Mouse (Mus musculus): ENCODE measurements around the gene Mmd2.

The Mmd2 gene

DNA sequence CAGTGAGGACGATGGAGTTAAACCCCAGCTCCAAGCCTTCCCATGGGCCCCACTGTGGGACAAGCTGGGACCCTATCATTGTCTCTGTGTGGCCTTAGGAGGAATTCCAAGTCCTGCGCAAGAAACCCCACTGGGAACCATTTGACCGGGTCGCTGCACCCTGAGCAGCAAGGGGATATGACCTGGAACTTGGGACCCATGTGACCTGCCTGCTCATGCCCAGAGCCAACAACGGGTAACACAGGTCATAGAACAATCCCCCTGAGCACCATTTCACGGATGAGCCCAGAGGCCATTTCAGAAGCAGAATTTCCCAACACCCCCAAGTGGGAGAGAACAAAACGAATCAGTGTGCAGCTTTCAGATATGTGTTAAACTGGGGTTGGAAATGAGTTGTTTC, 4.2 kb downstream of the Mmd2 start:
- DNase-seq: no peak

DNA sequence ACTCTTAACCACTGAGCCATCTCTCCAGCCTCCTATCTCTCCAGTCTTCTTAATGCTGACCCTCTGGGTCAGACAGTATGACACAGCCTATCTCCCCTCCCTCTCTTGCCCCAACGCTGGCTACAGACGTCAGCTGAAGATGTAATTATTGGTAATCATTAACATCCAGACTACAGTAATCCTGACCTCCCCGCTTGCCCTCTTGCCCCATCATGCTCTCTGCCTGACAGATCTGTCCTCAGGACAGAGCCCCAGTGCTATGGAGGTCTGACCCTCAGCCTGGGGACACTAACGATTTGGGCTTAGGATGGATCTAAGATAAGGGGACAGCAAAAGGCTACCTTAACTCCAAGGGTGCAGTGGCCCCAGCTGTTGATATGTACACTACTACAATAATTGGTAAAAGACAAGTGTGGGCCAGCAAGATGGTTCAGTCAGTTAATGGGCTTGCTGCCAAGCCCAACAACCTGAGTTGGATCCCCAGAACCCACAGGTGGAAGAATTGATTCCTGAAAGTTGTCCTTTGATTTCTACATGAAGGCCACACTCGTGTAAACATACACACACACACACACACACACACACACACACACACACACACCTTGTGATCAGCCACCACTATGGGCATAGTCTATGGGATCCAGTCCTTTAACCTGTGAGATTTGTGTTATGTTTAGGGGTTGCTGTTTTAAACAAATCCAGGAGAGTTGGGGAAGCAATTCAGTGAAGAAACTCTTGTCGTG, 10.8 kb downstream of the Mmd2 start:
- no peak for DNase-seq

- no peak for DNase-seq
Measured at GRCm38 (mm10) chr5:142596723-142597122, 11.9 kb downstream of the Mmd2 start.

GRCm38 (mm10) chr5:142595698-142596097, 12.9 kb downstream of the Mmd2 start:
- peak; percentile 38 for DNase-seq

DNA sequence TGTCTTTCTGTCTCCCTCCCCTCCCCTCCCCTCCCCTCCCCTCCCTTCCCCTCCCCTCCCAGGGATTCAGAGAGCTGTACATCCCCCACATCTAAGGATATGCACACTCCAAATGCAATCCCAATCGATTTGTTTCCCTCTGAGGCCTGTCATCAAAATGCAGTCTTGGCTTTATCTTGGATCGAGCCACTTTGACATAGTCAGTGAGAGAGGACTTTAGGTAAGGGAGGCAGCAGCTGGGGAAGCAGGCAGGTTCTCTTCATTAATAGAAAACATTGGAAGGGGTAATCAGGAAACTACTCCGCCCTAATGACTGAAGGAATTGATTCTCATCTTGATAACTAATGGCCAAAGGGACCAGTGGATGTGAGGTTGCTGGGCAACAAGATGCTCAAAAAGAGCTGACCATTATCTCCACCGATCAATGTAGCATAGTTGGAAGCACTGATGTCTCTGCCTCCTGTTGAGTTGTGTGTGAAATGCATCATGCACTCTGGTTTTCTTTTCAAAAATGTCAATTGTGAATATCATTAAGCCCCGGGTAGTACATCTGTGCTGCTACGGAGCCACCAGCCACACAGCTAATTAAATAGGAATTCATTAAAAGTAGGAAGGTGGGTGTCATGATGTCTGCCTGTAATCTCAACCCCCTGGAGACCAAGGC, 17.5 kb downstream of the Mmd2 start:
- DNase-seq: no peak

GRCm38 (mm10) chr5:142583616-142584126, 24.9 kb downstream of the Mmd2 start:
- DNase-seq: peak; percentile 58

GRCm38 (mm10) chr5:142581517-142581916, 27.1 kb downstream of the Mmd2 start:
- peak; percentile 62 for DNase-seq

GRCm38 (mm10) chr5:142578192-142578591, 30.4 kb downstream of the Mmd2 start:
- DNase-seq: no peak

DNA sequence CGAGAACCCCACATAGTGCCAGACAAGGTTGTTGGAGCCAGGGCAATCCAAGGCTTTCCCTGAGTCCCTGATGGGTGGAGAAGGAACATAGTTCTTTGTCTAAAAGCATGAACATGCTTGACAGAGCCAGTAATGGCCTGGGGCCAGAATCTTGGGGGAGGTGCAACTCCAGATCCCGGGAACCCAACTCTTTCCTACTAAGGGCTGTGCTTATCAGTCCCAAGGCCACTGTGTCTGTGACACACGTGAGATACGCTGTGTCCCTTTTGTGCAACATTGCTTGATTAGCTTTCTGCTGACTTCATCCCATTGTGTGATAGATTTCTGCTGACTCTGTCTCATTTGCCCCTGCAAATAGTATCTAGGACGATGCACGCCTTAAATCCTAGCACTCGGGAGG, 31.8 kb downstream of the Mmd2 start:
- DNase-seq: no peak

DNA sequence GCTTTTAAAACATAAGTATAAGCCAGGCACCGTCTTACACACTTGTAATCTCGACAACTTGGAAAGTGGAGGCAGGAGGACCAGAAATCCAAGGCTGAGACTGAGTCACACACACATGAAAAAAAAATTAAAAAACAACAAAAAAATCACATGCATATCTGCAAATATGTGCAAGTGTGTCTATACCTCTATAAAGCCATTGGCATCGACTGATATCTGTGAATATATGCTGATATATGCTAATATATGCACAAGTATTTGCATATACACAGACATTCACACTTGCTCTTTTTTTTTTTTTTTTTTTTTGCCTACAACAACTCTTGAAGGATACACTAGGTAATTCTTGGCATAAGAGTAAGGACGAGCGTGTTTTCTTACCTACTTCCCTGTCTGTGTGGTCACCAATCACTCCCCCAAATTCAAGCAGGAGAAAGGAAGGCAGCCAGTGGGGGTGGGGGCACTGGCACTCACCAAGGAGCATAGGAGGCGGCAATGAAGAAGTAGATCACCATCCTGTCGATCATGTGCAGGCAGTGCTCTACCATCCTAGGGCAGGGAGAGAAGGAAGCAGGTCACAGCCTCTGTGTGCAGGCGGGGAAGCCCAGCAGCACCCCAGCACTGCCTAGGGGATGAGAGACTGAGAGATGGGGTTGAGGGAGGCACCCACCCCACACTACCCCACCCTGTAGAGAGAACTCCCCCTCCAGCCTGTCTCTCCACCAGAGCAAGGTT, 34.1 kb downstream of the Mmd2 start:
- DNase-seq: no peak

- no peak for DNase-seq
Measured at GRCm38 (mm10) chr5:142564606-142565005, 44.0 kb downstream of the Mmd2 start.

GRCm38 (mm10) chr5:142560261-142560660, 48.3 kb downstream of the Mmd2 start:
- no peak for DNase-seq

DNA sequence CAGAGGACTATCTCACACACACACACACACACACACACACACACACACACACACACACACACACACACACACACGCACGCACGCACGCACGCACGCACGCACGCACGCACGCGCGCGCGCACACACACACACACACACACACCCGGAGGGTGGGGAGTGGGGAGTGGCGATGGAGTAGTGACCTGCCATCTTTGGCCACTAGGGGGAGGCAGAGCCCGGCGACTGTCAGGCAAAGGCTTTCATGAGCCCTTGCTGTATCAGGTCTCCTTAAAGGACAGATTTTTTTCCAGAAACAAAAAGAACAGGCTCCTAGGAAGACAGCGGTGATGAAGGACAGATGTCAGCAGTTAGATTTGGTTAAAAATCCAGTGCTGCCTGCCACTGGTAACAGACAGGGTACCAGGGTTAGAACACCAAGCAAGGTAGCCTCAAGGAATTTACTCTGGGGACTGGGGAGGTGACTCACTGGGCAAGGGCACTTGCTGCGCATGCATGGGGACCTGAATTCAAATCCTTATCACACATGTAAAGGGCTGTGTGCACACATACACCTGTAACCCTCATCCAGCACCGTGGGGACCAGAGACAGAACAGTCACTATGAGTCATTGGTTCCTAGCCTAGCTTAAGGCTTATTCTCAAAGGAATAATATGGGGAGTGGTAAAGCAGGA, 51.1 kb downstream of the Mmd2 start:
- peak; percentile 92 for DNase-seq

GRCm38 (mm10) chr5:142556721-142557120, 51.9 kb downstream of the Mmd2 start:
- DNase-seq: no peak

DNA sequence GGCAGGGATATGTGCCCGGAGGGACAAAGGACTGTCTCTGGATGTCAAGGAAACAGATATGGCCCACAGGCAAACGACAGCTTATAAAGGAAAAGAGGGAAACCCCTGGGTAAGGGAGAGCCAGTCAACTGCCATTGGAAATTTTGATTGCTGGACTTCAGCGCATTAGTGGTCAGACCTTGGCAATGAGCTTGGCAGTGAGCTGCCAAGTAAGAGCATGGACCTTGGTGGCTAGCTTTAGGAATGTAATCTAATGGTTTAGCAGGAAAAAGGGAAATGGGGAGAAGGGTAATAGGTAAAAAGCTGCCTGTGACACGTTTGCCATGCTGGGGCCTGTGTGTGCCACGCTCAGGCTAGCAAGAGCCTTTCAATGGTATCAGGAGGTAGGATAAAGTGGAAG, 52.7 kb downstream of the Mmd2 start:
- no peak for DNase-seq

DNA sequence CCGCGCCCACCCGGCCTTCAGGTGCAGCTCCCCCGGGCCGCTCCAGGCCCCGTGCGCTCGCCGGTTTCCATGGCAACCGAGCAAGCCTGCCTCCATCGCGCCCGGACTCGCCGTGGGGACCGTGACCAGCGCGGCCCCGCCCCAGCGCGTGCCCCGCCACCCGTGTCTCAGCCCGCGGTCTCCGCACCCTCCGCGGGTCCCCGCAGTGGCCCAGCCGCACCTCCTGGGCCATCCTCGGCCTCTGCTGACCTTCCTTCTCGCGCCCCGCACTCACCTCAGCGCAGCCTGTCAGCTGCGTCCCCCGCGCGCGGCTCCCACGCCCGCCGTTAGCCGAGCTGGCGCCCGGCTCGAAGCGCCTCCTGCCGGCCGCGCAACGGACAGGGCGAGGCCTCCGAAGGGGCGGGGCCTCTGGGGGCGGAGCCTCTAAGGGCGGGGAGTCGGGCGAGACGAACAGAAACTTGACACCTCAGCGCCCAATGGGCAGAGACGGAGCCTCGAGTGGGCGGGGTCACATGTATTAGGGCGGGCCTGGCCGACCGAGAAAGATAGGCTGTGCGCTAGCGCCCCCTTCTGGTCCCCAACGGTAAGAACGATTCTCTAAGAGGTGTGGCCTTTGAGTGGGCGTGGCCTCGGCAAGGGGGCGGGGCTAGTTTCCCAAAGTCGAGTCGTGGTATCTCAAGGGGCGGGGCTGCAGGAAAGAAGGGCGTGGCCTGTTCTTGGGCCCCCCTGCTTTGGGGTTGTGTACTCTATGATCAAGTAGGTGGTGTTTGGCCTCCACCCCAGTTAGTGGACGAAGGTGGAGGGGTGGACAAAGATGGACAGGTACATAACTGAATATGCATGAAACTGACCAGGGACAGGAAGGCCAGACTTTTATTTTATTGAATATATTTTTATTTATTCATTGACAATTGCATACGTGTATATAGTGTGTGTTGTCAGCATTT, 57.6 kb downstream of the Mmd2 start, which contains the start of gene Radil:
Gene Radil (minus strand): TSS at position 393 of the 947 bp plus-strand sequence.
- peak; percentile 99 for DNase-seq

GRCm38 (mm10) chr5:142549961-142550705, 58.5 kb downstream of the Mmd2 start:
- peak; percentile 45 for DNase-seq

GRCm38 (mm10) chr5:142549441-142549840, 59.2 kb downstream of the Mmd2 start:
- no peak for DNase-seq

GRCm38 (mm10) chr5:142547066-142547465, 61.5 kb downstream of the Mmd2 start:
- no peak for DNase-seq

DNA sequence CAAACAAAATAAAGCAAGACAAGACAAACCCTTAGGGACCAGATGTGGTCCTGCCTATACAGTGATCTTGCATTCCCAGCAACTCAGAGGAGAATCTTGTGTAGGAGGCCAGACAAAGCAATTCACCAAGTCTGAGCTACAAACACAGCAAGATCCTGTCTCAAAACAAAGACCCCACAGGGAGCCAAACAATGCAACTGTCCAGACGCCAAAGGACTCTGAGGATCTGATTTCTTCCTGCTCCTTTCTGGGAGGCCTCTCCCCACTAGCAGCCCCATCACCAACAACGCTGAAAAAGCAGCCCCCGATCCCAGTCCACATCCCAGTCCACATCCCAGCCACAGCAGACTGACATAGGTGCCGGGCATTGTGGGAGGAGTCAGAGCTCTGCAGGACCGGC, 62.3 kb downstream of the Mmd2 start:
- no peak for DNase-seq
